ENCODE assay signal across 22 mouse cellular contexts in genomic region chr3:55701632-55702031, GRCm38 (mm10).
"Had no signal": no experiment of that assay in that cellular context is flagged by ENCODE, and none has a peak within 500 bp of the region (broad histone marks: within the 10 kb centered on the region; RNA-seq: fewer than 3 reads in every experiment).

No protein-coding gene starts in this region.

- H3K9ac ChIP-seq: limb, embryonic 12.5 days; limb, embryonic 15.5 days; liver, embryonic 14.5 days; lung, embryonic 15.5 days; midbrain, embryonic 12.5 days; neural tube, embryonic 13.5 days had no signal

- ATAC-seq: midbrain, embryonic 16.5 days had no signal

- H3K4me1 ChIP-seq: lung, embryonic 15.5 days had no signal

- H3K27me3 ChIP-seq: limb, embryonic 12.5 days; limb, embryonic 15.5 days; lung, embryonic 15.5 days; midbrain, embryonic 12.5 days; neural tube, embryonic 13.5 days had no signal

- H3K4me2 ChIP-seq: limb, embryonic 12.5 days; limb, embryonic 15.5 days; liver, embryonic 11.5 days; lung, embryonic 15.5 days; midbrain, embryonic 12.5 days; neural tube, embryonic 13.5 days had no signal

- DNase-seq: kidney, adult 2 months; kidney, postnatal 10 days; kidney, postnatal 36 days; left cerebral cortex, postnatal 4 days; lung, adult 18-20 months; lung, postnatal 10 days; lung, postnatal 36 days; retina, postnatal 1 day; right cerebral cortex, postnatal 4 days; thymus, adult 2 months; thymus, postnatal 14 days; thymus, postnatal 4 days had no signal

- H3K9me3 ChIP-seq: limb, embryonic 12.5 days; limb, embryonic 15.5 days; lung, embryonic 15.5 days; midbrain, embryonic 12.5 days; neural tube, embryonic 13.5 days had no signal

- H3K27ac ChIP-seq: limb, embryonic 12.5 days; limb, embryonic 15.5 days; liver, embryonic 14.5 days; lung, embryonic 15.5 days; midbrain, embryonic 12.5 days; neural tube, embryonic 13.5 days; stomach, postnatal 0 days had no signal

- H3K36me3 ChIP-seq: limb, embryonic 15.5 days; lung, embryonic 15.5 days had no signal

- H3K4me3 ChIP-seq: limb, embryonic 12.5 days; limb, embryonic 15.5 days; lung, embryonic 15.5 days; midbrain, embryonic 12.5 days; myocyte; neural tube, embryonic 13.5 days had no signal
